Mouse (Mus musculus): ENCODE data around the gene Sspo. TPM values are rescaled to one million over a fixed set of nuclear protein-coding genes. Genes with fewer than 3 reads are reported as not detected.

Sspo gene
- total and polyA plus RNA-seq, 3 experiments, result not detected

- DNase-seq (ENCODE audit: low read depth, low spot score), result no peak
- no peaks in the 10 kb centered on the region for H3K79me2 ChIP-seq (ENCODE audit: control insufficient read depth, insufficient read depth, low read length, poor library complexity)
- no peak overlapping the region for H3K9ac ChIP-seq (ENCODE audit: control insufficient read depth, low read depth, low read length, poor library complexity, severe bottlenecking)
- TF ChIP-seq NELFE (IDR thresholded peaks at IDR 0.05; ENCODE audit: low read depth, low read length) (no peak), GABPA (IDR thresholded peaks at IDR 0.05; ENCODE audit: low read depth, low read length) (no peak), MAZ (IDR thresholded peaks at IDR 0.05; ENCODE audit: low read depth, low read length) (no peak), MAFK (IDR thresholded peaks at IDR 0.05; ENCODE audit: borderline replicate concordance, low read depth, low read length) (no peak), CHD2 (IDR thresholded peaks at IDR 0.05; ENCODE audit: low read length) (no peak), EP300 (IDR thresholded peaks at IDR 0.05; ENCODE audit: low read depth in 1 of 2, low read length in 2 of 2) (no peak), NRF1 (IDR thresholded peaks at IDR 0.05; ENCODE audit: insufficient read depth, low read depth, low read length, poor library complexity, severe bottlenecking) (no peak), GATA1 (IDR thresholded peaks at IDR 0.05; ENCODE audit: low read depth, low read length) (no peak), CTCF (IDR thresholded peaks at IDR 0.05 in 2 of 3, conservative IDR thresholded peaks at IDR 0.05 in 1 of 3; ENCODE audit: control insufficient read depth in 1 of 3, insufficient read depth in 1 of 3, low read depth in 2 of 3, low read length in 3 of 3, poor library complexity in 1 of 3, severe bottlenecking in 1 of 3) (no peak), MAX (IDR thresholded peaks at IDR 0.05; ENCODE audit: low read length) (no peak)
- no peaks in the 10 kb centered on the region for H3K36me3 ChIP-seq (ENCODE audit: control insufficient read depth in 1 of 2, insufficient read depth in 2 of 2, low read length in 2 of 2)
- no peaks in the 10 kb centered on the region for H3K9me3 ChIP-seq (replicated peaks; ENCODE audit: insufficient read depth, low read length)
- H3K27me3 ChIP-seq (ENCODE audit: control insufficient read depth in 1 of 2, insufficient read depth in 2 of 2, low read length in 2 of 2), result no peaks in the 10 kb centered on the region
- H3K4me1 ChIP-seq (ENCODE audit: control insufficient read depth in 1 of 2, insufficient read depth in 2 of 2, low read length in 2 of 2), result no peaks in the 10 kb centered on the region
- H3K27ac ChIP-seq (ENCODE audit: control insufficient read depth, low read depth, low read length), result no peak overlapping the region
- H3K4me3 ChIP-seq (ENCODE audit: control insufficient read depth in 1 of 2, insufficient read depth in 1 of 2, low read depth in 2 of 2, low read length in 2 of 2), result no peak overlapping the region
Observed at GRCm38 (mm10) chr6:48439654-48440053, 8.4 kb upstream of the Sspo start.

- H3K27me3 ChIP-seq (ENCODE audit: control insufficient read depth in 1 of 2, insufficient read depth in 2 of 2, low read length in 2 of 2), result peaks cover 0 to under 1% of the 10 kb centered on the region in 2 experiments; a peak in 1 of 4 replicates
- peak; percentile 6 for DNase-seq (ENCODE audit: low read depth, low spot score)
- H3K79me2 ChIP-seq (ENCODE audit: control insufficient read depth, insufficient read depth, low read length, poor library complexity), result no peaks in the 10 kb centered on the region
- H3K4me3 ChIP-seq (ENCODE audit: control insufficient read depth in 1 of 2, insufficient read depth in 1 of 2, low read depth in 2 of 2, low read length in 2 of 2), result no peak overlapping the region
- TF ChIP-seq ETS1 (IDR thresholded peaks at IDR 0.05; ENCODE audit: low read depth, low read length) (no peak), UBTF (IDR thresholded peaks at IDR 0.05; ENCODE audit: borderline replicate concordance, insufficient read depth, low read depth, low read length) (no peak)
- no peak overlapping the region for H3K27ac ChIP-seq (ENCODE audit: control insufficient read depth, low read depth, low read length)
- H3K4me1 ChIP-seq (ENCODE audit: control insufficient read depth in 1 of 2, insufficient read depth in 2 of 2, low read length in 2 of 2), result no peaks in the 10 kb centered on the region
- no peak overlapping the region for H3K9ac ChIP-seq (ENCODE audit: control insufficient read depth, low read depth, low read length, poor library complexity, severe bottlenecking)
- H3K9me3 ChIP-seq (replicated peaks; ENCODE audit: insufficient read depth, low read length), result no peaks in the 10 kb centered on the region
- H3K36me3 ChIP-seq (ENCODE audit: control insufficient read depth in 1 of 2, insufficient read depth in 2 of 2, low read length in 2 of 2), result no peaks in the 10 kb centered on the region
Observed at GRCm38 (mm10) chr6:48440306-48441014, 7.6 kb upstream of the Sspo start.

GRCm38 (mm10) chr6:48443592-48444309, 4.3 kb upstream of the Sspo start:
- no peak overlapping the region for H3K27ac ChIP-seq (ENCODE audit: control insufficient read depth, low read depth, low read length)
- no peaks in the 10 kb centered on the region for H3K4me1 ChIP-seq (ENCODE audit: control insufficient read depth in 1 of 2, insufficient read depth in 2 of 2, low read length in 2 of 2)
- H3K9me3 ChIP-seq (replicated peaks; ENCODE audit: insufficient read depth, low read length), result no peaks in the 10 kb centered on the region
- H3K9ac ChIP-seq (ENCODE audit: control insufficient read depth, low read depth, low read length, poor library complexity, severe bottlenecking), result no peak overlapping the region
- peak; percentile 80 for DNase-seq (ENCODE audit: low read depth, low spot score)
- no peaks in the 10 kb centered on the region for H3K79me2 ChIP-seq (ENCODE audit: control insufficient read depth, insufficient read depth, low read length, poor library complexity)
- no peaks in the 10 kb centered on the region for H3K36me3 ChIP-seq (ENCODE audit: control insufficient read depth in 1 of 2, insufficient read depth in 2 of 2, low read length in 2 of 2)
- peaks cover 0 to 2% of the 10 kb centered on the region in 2 experiments; a peak in 1 of 4 replicates for H3K27me3 ChIP-seq (ENCODE audit: control insufficient read depth in 1 of 2, insufficient read depth in 2 of 2, low read length in 2 of 2)
- H3K4me3 ChIP-seq (ENCODE audit: control insufficient read depth in 1 of 2, insufficient read depth in 1 of 2, low read depth in 2 of 2, low read length in 2 of 2), result peak overlapping the region; percentile 19 to 44; a peak in 3 of 4 replicates
- no peak for TF ChIP-seq ZKSCAN1 (IDR thresholded peaks at IDR 0.05; ENCODE audit: low read depth, low read length)
- TF ChIP-seq E2F4 (IDR thresholded peaks at IDR 0.05; ENCODE audit: borderline replicate concordance, low read depth, low read length), result no peak
- peak; percentile 62; the same call in 1 of the 2 replicates for TF ChIP-seq MAZ (IDR thresholded peaks at IDR 0.05; ENCODE audit: low read depth, low read length)
- TF ChIP-seq MAFK (IDR thresholded peaks at IDR 0.05; ENCODE audit: borderline replicate concordance, low read depth, low read length), result no peak
- TF ChIP-seq TAL1 (IDR thresholded peaks at IDR 0.05; ENCODE audit: low read length), result no peak
- no peak for TF ChIP-seq MYC (IDR thresholded peaks at IDR 0.05; ENCODE audit: low read depth, low read length)
